ENCODE assay signal across 9 mouse cellular contexts in the genomic region with DNA sequence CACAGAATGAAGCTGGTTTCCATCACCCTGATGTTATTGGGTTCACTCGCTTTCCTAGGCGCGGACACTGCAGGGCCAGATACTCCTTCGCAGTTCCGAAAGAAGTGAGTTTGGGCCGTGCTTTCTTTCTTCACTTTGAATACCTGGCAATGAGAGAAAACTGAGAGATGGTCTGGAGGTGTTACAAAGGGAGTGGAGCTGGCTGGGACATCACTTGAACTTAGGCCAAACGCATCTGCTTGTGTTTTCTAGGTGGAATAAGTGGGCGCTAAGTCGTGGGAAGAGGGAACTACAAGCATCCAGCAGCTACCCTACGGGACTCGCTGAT. TPM values are rescaled to one million over a fixed set of nuclear protein-coding genes. Genes with fewer than 3 reads are reported as not detected.
DNase-seq lines count a peak whose midpoint lies in the region; ATAC-seq and TF ChIP-seq lines count a peak whose summit lies in the region.
"Had no signal": no experiment of that assay in that cellular context is flagged by ENCODE, and none has a peak within 500 bp of the region (broad histone marks: within the 10 kb centered on the region; RNA-seq: fewer than 3 reads in every experiment).

No protein-coding gene starts in this region.

- ATAC-seq in liver, embryonic 11.5 days (replicated peaks; ENCODE audit: low FRiP score), result no peak
- no peak for ATAC-seq in granulocyte monocyte progenitor cell, adult 5-6 weeks (replicated peaks; ENCODE audit: poor library complexity, severe bottlenecking)

- H3K27ac ChIP-seq in spleen, adult 2 months (ENCODE audit: insufficient read depth, low read length), result no peak overlapping the region
- no peak overlapping the region for H3K27ac ChIP-seq in liver, embryonic 11.5 days (ENCODE audit: low read depth, low read length)

- peak overlapping the region; percentile 68 for H3K4me2 ChIP-seq in liver, embryonic 11.5 days

- H3K9ac ChIP-seq in liver, embryonic 11.5 days (ENCODE audit: low read depth, low read length), result no peak overlapping the region; the same call in 1 of the 2 replicates

- TF ChIP-seq CTCF in spleen, adult 2 months (IDR thresholded peaks at IDR 0.05; ENCODE audit: extremely low read depth, insufficient read depth, insufficient read length, insufficient replicate concordance), result no peak

- peaks cover 22% of the 10 kb centered on the region for H3K27me3 ChIP-seq in spleen, adult 2 months (ENCODE audit: control insufficient read depth, insufficient read depth, low read length)
- peaks cover 86% of the 10 kb centered on the region for H3K27me3 ChIP-seq in liver, embryonic 11.5 days (replicated peaks; ENCODE audit: control insufficient read depth, insufficient read depth, low read length)

- WGBS in spleen, adult 2 months, result 6% methylated on average over 11 of the region's 11 CpGs
- 3% methylated on average over 11 of the region's 11 CpGs for WGBS in liver, embryonic 11.5 days

- H3K36me3 ChIP-seq in spleen, adult 2 months (ENCODE audit: control insufficient read depth, insufficient read depth, low read length), result no peaks in the 10 kb centered on the region
- no peaks in the 10 kb centered on the region for H3K36me3 ChIP-seq in liver, embryonic 11.5 days (ENCODE audit: control insufficient read depth, insufficient read depth, low read length)

- DNase-seq in embryo, embryonic 10.5 days (ENCODE audit: low spot score), result peak; percentile 36
- no peak for DNase-seq in embryo, embryonic 11 days
- DNase-seq in spleen, adult 2 months (ENCODE audit: low read depth in 1 of 2, low spot score in 2 of 2), result no peak
- DNase-seq in spleen, postnatal 4 days (ENCODE audit: low spot score in 2 of 2), result no peak
- no peak for DNase-seq in liver, embryonic 11.5 days (ENCODE audit: low spot score)
- DNase-seq in right cerebral cortex, postnatal 4 days, result no peak
- no peak for DNase-seq in ovary, postnatal 10 days (ENCODE audit: low spot score)
- DNase-seq: cerebellum, adult 9-10 months had no signal

- H3K4me1 ChIP-seq in spleen, adult 2 months (ENCODE audit: control insufficient read depth, insufficient read depth, insufficient read length), result peaks cover 19% of the 10 kb centered on the region
- H3K4me1 ChIP-seq in liver, embryonic 11.5 days (replicated peaks; ENCODE audit: control insufficient read depth, insufficient read depth, low read length), result peaks cover 4% of the 10 kb centered on the region; the same call in 1 of the 2 replicates

- H3K9me3 ChIP-seq in liver, embryonic 11.5 days (ENCODE audit: control insufficient read depth, low read length), result no peaks in the 10 kb centered on the region

- peak overlapping the region; percentile 48 for H3K4me3 ChIP-seq in spleen, adult 2 months (ENCODE audit: extremely low read depth, insufficient read depth, insufficient read length)
- H3K4me3 ChIP-seq in liver, embryonic 11.5 days (ENCODE audit: low read depth, low read length), result peak overlapping the region; percentile 46

- TF ChIP-seq POLR2A in spleen, adult 2 months (IDR thresholded peaks at IDR 0.05; ENCODE audit: low read depth, low read length), result no peak

RNA-seq across cellular contexts. Expression of a gene that starts 0.8 kb away (rescaled TPM):
- polyA plus RNA-seq in spleen, adult 2 months (2012; rRNA removed), result 3.5 and 5.4 TPM in 2 replicates
- polyA plus RNA-seq in liver, embryonic 11.5 days (2014; fragmentation: Nextera tagmentation; extraction: Ambion mirVana), result 8.8 and 10.6 TPM in 2 replicates
- total RNA-seq in granulocyte monocyte progenitor cell, adult 5-6 weeks (2014; fragmentation: Nextera tagmentation), result not detected in 2 replicates
- not detected in 2 replicates for total RNA-seq in granulocyte monocyte progenitor cell, adult 5-6 weeks (2017)

RNA-seq across cellular contexts. Expression of a gene that starts 13.5 kb away (rescaled TPM):
- polyA plus RNA-seq in spleen, adult 2 months (2012; rRNA removed), result 5.0 and 5.5 TPM in 2 replicates
- polyA plus RNA-seq in liver, embryonic 11.5 days (2014; fragmentation: Nextera tagmentation; extraction: Ambion mirVana), result 13.8 and 14.6 TPM in 2 replicates
- 2.5 TPM in 1 of 2 replicates, not detected in the other for total RNA-seq in granulocyte monocyte progenitor cell, adult 5-6 weeks (2014; fragmentation: Nextera tagmentation)
- 0.26 and 0.52 TPM in 2 replicates for total RNA-seq in granulocyte monocyte progenitor cell, adult 5-6 weeks (2017)
